Mouse (Mus musculus) liver, postnatal 0 days (tissue): ENCODE measurements around the gene Ccdc24.

Source experiments
- CTCF ChIP-seq: sonication (generic); IDR thresholded peaks from 2 replicates; pipeline ENCODE4 v1.5.1; 2016; ENCODE audit warnings: antibody characterized with exemption, low read depth
- EP300 ChIP-seq: IDR thresholded peaks from 2 replicates; pipeline ENCODE4 v1.6.1; 2016; ENCODE audit warnings: antibody characterized with exemption, low read depth, mild to moderate bottlenecking

GRCm38 (mm10) chr4:117913421-117913820 lies 41.1 kb upstream of the Ccdc24 start:
- TF ChIP-seq CTCF (no peak), EP300 (no peak)
